Mouse (Mus musculus) urinary bladder, postnatal 36 days (tissue): ENCODE data around the gene Ugt1a9.
"Not testable (repeated sequence)": the region's sequence is repeated elsewhere in the genome, so short reads cannot be mapped to it uniquely, and the experiment has no call there.

Experiments used
- DNase-seq, 2 experiments: peaks; one replicate each; pipeline ENCODE4 v3.0.0; 2022; ENCODE audit warnings: low spot score in 2 of 2, mixed read lengths in 1 of 2

The Ugt1a9 gene

GRCm38 (mm10) chr1:88070495-88070894 is at the start of gene Ugt1a9:
TSS of gene Ugt1a9 (plus strand) at chr1:88070800.
- DNase-seq, result no peak

GRCm38 (mm10) chr1:88025244-88025643 is 45.4 kb upstream of the Ugt1a9 start:
- DNase-seq, result not testable (repeated sequence)

- not testable (repeated sequence) for DNase-seq
Observed at GRCm38 (mm10) chr1:88043044-88043443, 27.6 kb upstream of the Ugt1a9 start.

GRCm38 (mm10) chr1:88044832-88045437 is 25.7 kb upstream of the Ugt1a9 start:
- not testable (repeated sequence) for DNase-seq

GRCm38 (mm10) chr1:88047408-88047807 is 23.2 kb upstream of the Ugt1a9 start:
- DNase-seq, result not testable (repeated sequence)

GRCm38 (mm10) chr1:88055088-88055487 is 15.5 kb upstream of the Ugt1a9 start, which contains the start of gene Ugt1a10:
TSS of gene Ugt1a10 (plus strand) at chr1:88055388.
- no peak for DNase-seq

- not testable (repeated sequence) for DNase-seq
Observed at GRCm38 (mm10) chr1:88066472-88067102, 4.0 kb upstream of the Ugt1a9 start.

GRCm38 (mm10) chr1:88070902-88071301 is 302 bp downstream of the Ugt1a9 start:
- no peak for DNase-seq

GRCm38 (mm10) chr1:88074471-88074870 is 3.9 kb downstream of the Ugt1a9 start:
- no peak for DNase-seq

- DNase-seq, result no peak
Observed at GRCm38 (mm10) chr1:88077128-88077527, 6.5 kb downstream of the Ugt1a9 start.

GRCm38 (mm10) chr1:88081670-88082069 is 11.1 kb downstream of the Ugt1a9 start:
- DNase-seq, result no peak

GRCm38 (mm10) chr1:88086125-88086524 is 15.5 kb downstream of the Ugt1a9 start:
- DNase-seq, result no peak

GRCm38 (mm10) chr1:88087513-88087912 is 16.9 kb downstream of the Ugt1a9 start, which contains the start of gene Ugt1a8:
TSS of gene Ugt1a8 (plus strand) at chr1:88087813.
- DNase-seq, result no peak

GRCm38 (mm10) chr1:88092341-88092740 is 21.7 kb downstream of the Ugt1a9 start:
- DNase-seq, result no peak

- DNase-seq, result not testable (repeated sequence)
Observed at GRCm38 (mm10) chr1:88094270-88094676, 23.7 kb downstream of the Ugt1a9 start.

- DNase-seq, result peak; percentile 55 to 65
Observed at GRCm38 (mm10) chr1:88094941-88095492, 24.4 kb downstream of the Ugt1a9 start, which contains the start of gene Ugt1a7c. TSS of gene Ugt1a7c (plus strand) at chr1:88095062.

- not testable (repeated sequence) for DNase-seq
Observed at GRCm38 (mm10) chr1:88098546-88098945, 27.9 kb downstream of the Ugt1a9 start.

GRCm38 (mm10) chr1:88099691-88100090 is 29.1 kb downstream of the Ugt1a9 start:
- DNase-seq, result not testable (repeated sequence)

- peak in 1 of 2 experiments; percentile 72 for DNase-seq
Observed at GRCm38 (mm10) chr1:88103019-88103418, 32.4 kb downstream of the Ugt1a9 start, which contains the start of gene Ugt1a6b. TSS of gene Ugt1a6b (plus strand) at chr1:88103252.

- not testable (repeated sequence) for DNase-seq
Observed at GRCm38 (mm10) chr1:88103697-88104468, 33.3 kb downstream of the Ugt1a9 start.

GRCm38 (mm10) chr1:88104667-88105430 is 34.2 kb downstream of the Ugt1a9 start:
- DNase-seq, result no peak
